Mouse (Mus musculus) gastrocnemius, adult 2 months (tissue): ENCODE results near the gene 1700067P10Rik. TPM values are rescaled to one million over a fixed set of nuclear protein-coding genes. Genes with fewer than 3 reads are reported as not detected.

Experiments
- DNase-seq: peaks from one replicate; pipeline ENCODE4 v3.0.0; 2022
- H3K27ac ChIP-seq: fragments of 200-600 bp; 2 replicates; pipeline ENCODE4 v1.8.1; 2022; ENCODE audit warnings: mild to moderate bottlenecking
- H3K4me3 ChIP-seq: fragments of 200-600 bp; 2 replicates; pipeline ENCODE4 v1.8.1; 2022; ENCODE audit warnings: mild to moderate bottlenecking, moderate library complexity
- CTCF ChIP-seq: fragments of 200-600 bp; IDR thresholded peaks from 2 replicates; pipeline ENCODE4 v1.8.1; 2022; ENCODE audit warnings: antibody characterized with exemption, mild to moderate bottlenecking, moderate library complexity
- intact Hi-C: fragments of 180-260 bp; cut with DNase I; formaldehyde crosslinking; loops from one replicate; pipeline ENCODE4 v1.15.1; 2025
- long read RNA-seq, 2 experiments: library from polyadenylated mRNA; stranded (forward); transcript quantifications; one replicate each; pipeline ENCODE4 v2.0.0; 2021
- total RNA-seq, 2 experiments: library from RNA; stranded (reverse); gene quantifications; 2 replicates each; pipeline ENCODE4 v1.2.3; 2021

The 1700067P10Rik gene
- total RNA-seq: not detected
- long read RNA-seq, experiment 1: 0 reads
- long read RNA-seq, experiment 2: 0 reads

DNA sequence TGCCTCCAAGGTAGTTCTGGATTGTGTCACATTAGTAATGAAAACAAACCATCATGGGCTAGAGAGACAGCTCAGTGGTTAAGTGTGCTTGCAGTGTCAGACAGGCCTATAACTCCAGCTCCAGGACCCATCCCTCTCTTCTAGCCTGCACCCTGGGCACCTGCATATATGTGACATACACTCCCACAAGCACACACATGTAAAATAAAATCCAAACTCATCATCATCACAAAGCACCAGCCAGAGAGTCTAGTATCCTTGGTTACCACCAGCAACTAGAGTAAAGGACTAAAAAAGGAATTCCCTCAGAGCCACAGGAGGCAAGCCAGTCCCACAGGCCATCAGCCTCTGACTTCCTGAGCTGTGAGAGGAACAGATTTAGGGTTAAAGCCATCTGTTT lies at the start of gene 1700067P10Rik:
Gene 1700067P10Rik (plus strand): TSS at position 301 of the 400 bp plus-strand sequence.
- DNase-seq: no peak
- no peak for TF ChIP-seq CTCF
- intact Hi-C loops: no loop called here
- Histone ChIP-seq H3K27ac (no peak within 1 kb of the TSS), H3K4me3 (no peak within 1 kb of the TSS)

GRCm38 (mm10) chr17:48041351-48042287 lies 47.5 kb upstream of the 1700067P10Rik start:
- Histone ChIP-seq H3K27ac (peak overlapping the region; percentile 75), H3K4me3 (peak overlapping the region; percentile 61)
- TF ChIP-seq CTCF: no peak
- intact Hi-C loops: loop anchor here (5.0 kb wide), 1 partner anchor 39 kb away; no protein-coding TSS in a partner anchor
- peak; percentile 49 for DNase-seq

DNA sequence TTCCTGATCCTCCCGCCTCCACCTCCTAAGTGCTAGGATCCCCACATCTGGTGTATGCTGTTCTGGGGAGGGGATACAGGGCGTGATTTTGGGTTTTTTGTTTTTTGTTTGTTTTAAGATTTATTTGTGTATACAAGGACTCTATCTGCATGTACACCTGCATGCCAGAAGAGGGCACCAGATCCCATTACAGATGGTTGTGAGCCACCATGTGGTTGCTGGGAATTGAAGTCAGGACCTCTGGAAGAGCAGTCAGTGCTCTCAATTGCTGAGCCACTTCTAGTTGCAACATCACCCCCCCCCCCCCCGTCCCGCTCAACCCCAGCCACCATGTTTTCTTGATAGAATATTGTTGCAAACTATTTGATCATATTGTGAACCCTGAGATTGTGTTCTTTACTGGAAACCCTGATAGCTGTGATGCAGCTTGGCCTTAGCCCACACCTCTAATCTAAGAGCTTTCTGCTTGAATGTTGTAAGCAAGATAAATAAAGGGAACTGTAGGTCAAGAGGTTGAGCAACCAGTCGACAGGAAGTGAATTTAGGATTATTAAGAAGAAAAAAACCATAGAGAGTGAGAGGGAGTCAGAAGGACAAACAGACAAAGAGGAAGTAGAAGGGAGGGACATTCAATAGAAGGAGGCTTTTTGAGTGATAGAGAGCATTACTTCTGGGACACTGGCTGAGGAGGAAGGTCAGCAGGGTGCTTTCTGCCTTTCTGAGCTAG lies 45.8 kb upstream of the 1700067P10Rik start:
- H3K4me3 ChIP-seq: no peak overlapping the region
- DNase-seq: no peak
- intact Hi-C loops: loop anchor here (5.0 kb wide), 1 partner anchor 41 kb away; no protein-coding TSS in a partner anchor
- TF ChIP-seq CTCF: peak; percentile 28; the same call in 1 of the 2 replicates
- no peak overlapping the region for H3K27ac ChIP-seq

DNA sequence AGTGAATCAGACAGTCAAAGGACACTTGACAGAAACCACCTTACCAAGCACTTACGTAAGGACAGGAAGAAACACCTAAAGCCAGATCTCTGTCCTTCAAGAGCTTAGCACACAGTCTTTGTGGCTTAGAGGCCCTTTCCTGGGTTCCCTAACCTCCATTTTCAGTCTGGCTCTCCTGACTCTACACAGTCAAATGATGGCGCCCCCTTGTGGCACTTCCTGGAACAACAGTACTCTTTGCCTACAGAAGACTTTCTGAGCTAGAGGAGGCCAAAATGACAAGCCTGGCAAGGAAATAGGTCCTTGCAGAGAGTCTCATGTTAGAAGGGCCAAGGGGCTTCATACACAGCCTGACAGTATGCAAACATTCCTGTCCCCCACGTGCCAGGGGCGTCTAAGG lies 43.5 kb upstream of the 1700067P10Rik start:
- intact Hi-C loops: loop anchor here (1.0 to 5.0 kb wide), 5 partner anchors 55 to 253 kb away; partner anchors contain the start of gene Foxp4
- DNase-seq: peak; percentile 82
- no peak overlapping the region for H3K27ac ChIP-seq
- TF ChIP-seq CTCF: peak; percentile 82
- H3K4me3 ChIP-seq: no peak overlapping the region

DNA sequence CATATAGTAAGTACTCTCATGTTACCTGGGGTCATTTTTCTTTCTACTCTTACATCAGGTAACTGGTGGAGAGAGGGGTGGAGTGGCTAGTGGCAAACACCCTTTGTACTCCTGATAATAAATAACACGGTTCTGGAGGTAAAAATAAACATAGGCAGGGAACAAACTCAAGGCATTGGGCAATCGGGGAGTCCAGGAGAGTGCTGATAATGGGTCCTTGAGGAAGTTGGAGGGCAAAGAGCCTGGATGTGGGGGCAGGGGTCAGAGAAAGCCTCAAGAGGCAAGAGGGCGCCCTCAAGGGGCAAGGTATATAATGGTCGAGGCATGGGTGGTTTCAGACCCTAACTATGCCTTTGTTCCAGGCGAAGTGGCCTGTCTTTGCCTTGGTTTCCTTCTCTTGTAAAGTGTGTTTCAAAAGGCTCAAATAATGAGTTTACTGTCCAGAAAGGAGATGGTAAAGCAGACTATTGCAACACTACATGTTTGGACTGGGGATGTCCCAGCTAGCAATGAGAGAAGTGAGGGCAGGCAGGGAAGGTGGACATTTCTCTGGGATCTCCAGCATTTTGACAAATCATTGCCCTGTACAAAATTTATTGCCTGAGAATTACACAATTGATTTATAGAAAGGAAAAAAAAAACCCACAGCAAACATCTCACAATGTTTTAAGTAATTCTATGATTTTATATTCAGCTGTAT lies 37.3 kb upstream of the 1700067P10Rik start:
- Histone ChIP-seq H3K27ac (no peak overlapping the region), H3K4me3 (no peak overlapping the region)
- intact Hi-C loops: no loop called here
- DNase-seq: no peak
- TF ChIP-seq CTCF: peak; percentile 2; the same call in 1 of the 2 replicates

- Histone ChIP-seq H3K4me3 (no peak overlapping the region), H3K27ac (no peak overlapping the region)
- no peak for DNase-seq
- TF ChIP-seq CTCF: no peak
- intact Hi-C loops: no loop called here
These were observed 36.6 kb upstream of the 1700067P10Rik start for GRCm38 (mm10) chr17:48052338-48053067.

GRCm38 (mm10) chr17:48053646-48054045 lies 35.5 kb upstream of the 1700067P10Rik start:
- no peak for DNase-seq
- H3K27ac ChIP-seq: no peak overlapping the region
- TF ChIP-seq CTCF: 0 out of 2 replicates have a peak, but pooled peaks have one; percentile 2
- H3K4me3 ChIP-seq: no peak overlapping the region
- intact Hi-C loops: no loop called here

GRCm38 (mm10) chr17:48055076-48055816 lies 33.9 kb upstream of the 1700067P10Rik start:
- intact Hi-C loops: no loop called here
- DNase-seq: no peak
- no peak overlapping the region for H3K27ac ChIP-seq
- TF ChIP-seq CTCF: no peak
- no peak overlapping the region for H3K4me3 ChIP-seq

DNA sequence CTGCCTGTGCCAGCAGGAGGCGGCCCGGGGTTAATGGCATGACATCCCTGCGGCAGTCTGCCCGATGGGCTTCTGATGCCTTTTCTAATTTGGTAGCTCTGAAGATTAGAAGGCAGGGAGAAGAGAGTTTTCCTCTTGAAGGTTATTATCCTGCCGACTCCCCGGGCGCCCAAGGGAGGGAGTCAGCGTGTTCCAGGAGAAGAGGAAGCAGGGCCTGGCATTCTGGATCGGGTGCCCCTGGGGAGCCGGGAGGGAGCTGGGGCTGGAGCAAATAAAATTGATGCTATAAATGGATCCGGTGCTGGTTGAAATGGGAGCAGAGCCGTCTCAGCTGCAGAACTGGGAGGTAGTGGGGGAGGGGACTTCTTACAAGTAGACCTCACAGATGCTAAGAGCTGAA lies 31.7 kb upstream of the 1700067P10Rik start:
- intact Hi-C loops: no loop called here
- DNase-seq: peak; percentile 72
- no peak for TF ChIP-seq CTCF
- Histone ChIP-seq H3K4me3 (peak overlapping the region; percentile 55), H3K27ac (peak overlapping the region; percentile 70)

DNA sequence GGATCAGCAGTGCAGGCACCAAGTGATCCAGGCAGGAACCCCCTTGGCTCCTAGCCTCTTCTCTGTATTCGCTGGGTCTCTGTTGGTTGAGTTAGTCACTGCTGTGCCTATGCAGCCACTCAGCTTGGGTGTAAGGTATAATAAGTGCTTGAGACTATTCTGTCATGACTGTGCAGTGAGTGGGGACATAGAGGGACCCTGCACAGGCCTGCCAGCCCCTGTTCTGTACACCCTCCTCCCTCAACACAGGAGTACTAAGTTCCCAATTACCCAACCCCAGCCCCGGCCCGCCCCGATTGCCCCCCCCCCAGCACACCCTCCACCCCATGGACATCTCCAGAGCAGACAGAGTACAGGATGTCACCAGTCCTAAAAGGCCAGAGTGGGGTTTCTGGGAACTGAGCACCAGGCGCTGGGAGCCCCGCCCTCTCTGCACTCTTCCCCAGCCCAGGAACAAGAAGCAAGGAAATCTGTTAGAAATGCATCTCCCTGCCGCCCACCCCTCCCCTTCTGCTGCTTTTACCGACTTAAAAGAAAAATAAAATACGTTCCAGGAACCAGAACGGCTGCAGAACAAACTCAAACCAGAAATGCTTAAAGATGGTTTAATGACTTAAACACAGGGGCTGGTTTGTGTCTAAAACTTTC lies 24.8 kb upstream of the 1700067P10Rik start:
- peak overlapping the region; percentile 46; the same call in 1 of the 2 replicates for H3K27ac ChIP-seq
- intact Hi-C loops: no loop called here
- DNase-seq: no peak
- no peak for TF ChIP-seq CTCF
- H3K4me3 ChIP-seq: no peak overlapping the region

GRCm38 (mm10) chr17:48065081-48065501 lies 24.0 kb upstream of the 1700067P10Rik start:
- Histone ChIP-seq H3K4me3 (no peak overlapping the region), H3K27ac (no peak overlapping the region; the same call in 1 of the 2 replicates)
- intact Hi-C loops: no loop called here
- no peak for DNase-seq
- no peak for TF ChIP-seq CTCF
